Mouse (Mus musculus) kidney, embryonic 15.5 days (tissue): ENCODE measurements around the gene C2cd6. TPM values are rescaled to one million over a fixed set of nuclear protein-coding genes. Genes with fewer than 3 reads are reported as not detected.

Experiments used
- ATAC-seq: fragments of 200-750 bp; cut with Nextera tagmentation; replicated peaks from 2 replicates; pipeline ENCODE4 v1.8.0; 2017; ENCODE audit warnings: moderate TSS enrichment; ENCODE audit not compliant: low FRiP score
- H3K27ac ChIP-seq: fragments of 300-500 bp; sonication (generic); 2 replicates; pipeline ENCODE4 v1.5.1; 2015; ENCODE audit warnings: mild to moderate bottlenecking, inconsistent platforms
- H3K27me3 ChIP-seq: fragments of 300-500 bp; sonication (generic); 2 replicates; pipeline ENCODE4 v1.6.1; 2015; ENCODE audit warnings: inconsistent platforms
- H3K36me3 ChIP-seq: fragments of 300-500 bp; sonication (generic); 2 replicates; pipeline ENCODE4 v1.6.1; 2015; ENCODE audit warnings: inconsistent platforms
- H3K4me1 ChIP-seq: fragments of 300-500 bp; sonication (generic); 2 replicates; pipeline ENCODE4 v1.6.1; 2015; ENCODE audit warnings: inconsistent platforms
- H3K4me2 ChIP-seq: fragments of 300-500 bp; sonication (generic); 2 replicates; pipeline ENCODE4 v1.6.1; 2015; ENCODE audit warnings: moderate library complexity, mild to moderate bottlenecking, inconsistent platforms
- H3K4me3 ChIP-seq: fragments of 300-500 bp; sonication (generic); replicated peaks from 2 replicates; pipeline ENCODE4 v1.5.1; 2015; ENCODE audit warnings: mild to moderate bottlenecking, inconsistent platforms
- H3K9ac ChIP-seq: fragments of 300-500 bp; sonication (generic); 2 replicates; pipeline ENCODE4 v1.6.1; 2015; ENCODE audit warnings: mild to moderate bottlenecking, inconsistent platforms
- H3K9me3 ChIP-seq: fragments of 300-500 bp; sonication (generic); replicated peaks from 2 replicates; pipeline ENCODE4 v1.6.1; 2016; ENCODE audit warnings: inconsistent platforms
- WGBS: fragments of 180-500 bp; shearing (Covaris S2); methylation state at CpG from one replicate; pipeline ENCODE4 v1.1.7; 2015; ENCODE audit warnings: mixed read lengths; 5-methylcytosine and 5-hydroxymethylcytosine counted together
- polyA plus RNA-seq: library from polyadenylated mRNA; unstranded; fragments of >200 nt; fragmentation: Nextera tagmentation; extraction: Ambion mirVana; gene quantifications from 2 replicates; pipeline ENCODE4 v1.2.1, GENCODE M21; 2015

The C2cd6 gene
- polyA plus RNA-seq, 1 experiment from 2014 or later, result not detected

DNA sequence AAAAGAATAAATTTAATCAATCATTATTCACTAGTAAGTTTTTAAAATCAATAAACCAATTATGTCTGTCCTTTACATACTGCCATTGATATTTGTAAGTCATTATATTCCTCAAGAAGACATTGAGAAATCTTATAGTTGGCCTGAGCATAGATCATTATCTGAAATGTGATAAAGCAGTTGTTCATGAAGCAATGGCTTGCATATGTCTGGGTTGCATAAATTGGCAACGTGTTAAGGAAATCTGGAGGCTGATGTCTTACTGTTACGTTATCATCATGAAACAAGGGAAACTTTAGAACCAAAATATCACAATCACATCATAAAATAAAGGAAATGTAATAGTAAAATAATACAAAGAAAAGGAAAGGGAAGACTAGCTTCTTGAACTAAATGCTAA lies 43.4 kb downstream of the C2cd6 start:
- Histone ChIP-seq H3K4me1 (no peaks in the 10 kb centered on the region), H3K27me3 (no peaks in the 10 kb centered on the region), H3K9me3 (no peaks in the 10 kb centered on the region), H3K9ac (no peak overlapping the region), H3K4me2 (no peak overlapping the region), H3K36me3 (no peaks in the 10 kb centered on the region), H3K27ac (no peak overlapping the region), H3K4me3 (no peak overlapping the region)
- ATAC-seq, result no peak
- WGBS, result 75% methylated on average over 2 of the region's 2 CpGs

DNA sequence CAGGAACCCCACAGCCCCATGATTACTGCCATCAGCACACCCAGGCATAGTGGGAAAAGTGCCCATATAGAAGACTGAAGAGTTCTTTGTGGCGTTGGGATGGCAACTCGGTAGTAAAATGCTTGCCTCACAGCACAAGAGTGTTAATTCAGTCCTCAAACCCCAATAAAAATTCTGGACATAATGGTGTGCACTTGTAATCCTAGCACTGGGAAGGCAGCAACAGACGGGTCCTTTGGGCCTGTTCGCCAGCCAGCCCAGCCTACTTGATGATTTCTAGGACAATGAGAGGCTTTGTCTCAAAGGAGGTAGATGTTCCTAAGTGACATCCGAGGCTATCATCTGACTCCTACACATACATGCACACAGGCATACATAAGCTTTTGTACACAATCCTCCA lies 57.0 kb downstream of the C2cd6 start:
- H3K4me1 ChIP-seq, result no peaks in the 10 kb centered on the region
- no peak overlapping the region for H3K27ac ChIP-seq
- no peak overlapping the region for H3K4me3 ChIP-seq
- H3K9me3 ChIP-seq, result no peaks in the 10 kb centered on the region
- no peaks in the 10 kb centered on the region for H3K27me3 ChIP-seq
- 80% methylated on average over 5 of the region's 5 CpGs for WGBS
- ATAC-seq, result no peak
- no peak overlapping the region for H3K9ac ChIP-seq
- H3K4me2 ChIP-seq, result no peak overlapping the region
- H3K36me3 ChIP-seq, result no peaks in the 10 kb centered on the region

DNA sequence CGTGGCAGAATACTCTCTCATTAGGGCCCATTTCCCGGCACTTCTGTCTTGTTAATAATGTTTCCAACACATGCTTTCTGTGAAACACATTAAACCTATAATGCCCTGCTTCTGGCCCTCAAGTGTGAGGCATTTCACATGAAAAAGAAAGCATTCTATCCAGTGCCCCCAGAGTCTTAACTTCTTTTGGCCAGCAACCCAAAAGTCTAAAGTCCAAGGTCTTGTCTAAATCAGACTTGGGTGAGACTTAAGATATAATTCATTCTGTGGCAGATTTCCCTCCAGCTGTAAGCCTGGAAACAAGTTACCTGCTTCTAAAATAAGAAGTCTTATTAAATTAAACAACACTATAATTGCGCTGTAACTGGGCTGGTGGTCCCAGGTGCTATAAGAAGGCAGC lies 73.1 kb downstream of the C2cd6 start:
- no peaks in the 10 kb centered on the region for H3K9me3 ChIP-seq
- no peak overlapping the region for H3K9ac ChIP-seq
- H3K4me1 ChIP-seq, result no peaks in the 10 kb centered on the region
- 70% methylated on average over 3 of the region's 3 CpGs for WGBS
- ATAC-seq, result no peak
- H3K36me3 ChIP-seq, result no peaks in the 10 kb centered on the region
- H3K27me3 ChIP-seq, result no peaks in the 10 kb centered on the region
- no peak overlapping the region for H3K27ac ChIP-seq
- H3K4me3 ChIP-seq, result no peak overlapping the region
- H3K4me2 ChIP-seq, result no peak overlapping the region

DNA sequence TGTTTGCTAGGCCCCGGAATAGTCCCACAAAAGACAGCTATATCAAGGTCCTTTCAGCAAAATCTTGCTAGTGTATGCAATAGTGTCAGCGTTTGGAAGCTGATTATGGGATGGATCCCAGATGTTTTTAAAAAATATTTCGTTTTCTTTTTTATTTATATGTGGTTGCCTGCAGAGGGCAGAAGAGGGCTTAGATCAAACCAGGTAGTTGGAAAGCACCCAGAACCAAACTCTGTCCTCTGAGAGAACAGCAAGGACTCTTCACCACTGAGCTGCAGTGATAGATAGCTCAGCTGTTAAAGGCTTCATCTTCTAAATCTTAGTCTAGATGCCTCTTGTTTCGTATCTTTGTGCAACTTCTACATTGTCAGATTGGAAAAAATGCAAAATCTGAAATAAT lies 85.5 kb downstream of the C2cd6 start:
- Histone ChIP-seq H3K27me3 (no peaks in the 10 kb centered on the region), H3K4me3 (no peak overlapping the region), H3K4me2 (no peak overlapping the region), H3K4me1 (no peaks in the 10 kb centered on the region), H3K27ac (no peak overlapping the region), H3K9ac (no peak overlapping the region), H3K9me3 (no peaks in the 10 kb centered on the region), H3K36me3 (no peaks in the 10 kb centered on the region)
- ATAC-seq, result no peak
- WGBS, result 41% methylated on average over 4 of the region's 4 CpGs

Other genes with a start within 250 kb of the C2cd6 start
- 14.3 and 15.1 TPM in 2 replicates for gene Trak2, start 121.5 kb downstream of the C2cd6 start, polyA plus RNA-seq
- gene Stradb, start 121.4 kb downstream of the C2cd6 start, polyA plus RNA-seq, result 27.0 and 29.5 TPM in 2 replicates
- 39.0 and 42.9 TPM in 2 replicates for gene Tmem237, start 25.5 kb upstream of the C2cd6 start, polyA plus RNA-seq
- 0.27 and 0.35 TPM in 2 replicates for gene Mpp4, start 68.5 kb upstream of the C2cd6 start, polyA plus RNA-seq
- gene Als2, start 142.3 kb upstream of the C2cd6 start, polyA plus RNA-seq, result 10.9 and 12.9 TPM in 2 replicates
- 0.64 and 0.74 TPM in 2 replicates for gene Cdk15, start 162.0 kb upstream of the C2cd6 start, polyA plus RNA-seq